Mouse (Mus musculus) bone marrow, adult 2 months (tissue): Measurements from ENCODE around the gene Bnipl. TPM values are rescaled to one million over a fixed set of nuclear protein-coding genes. Genes with fewer than 3 reads are reported as not detected.
"Not testable (repeated sequence)": the region's sequence is repeated elsewhere in the genome, so short reads cannot be mapped to it uniquely, and the experiment has no call there.

ENCODE experiments used
- H3K27ac ChIP-seq: fragments of 200-500 bp; 2 replicates; pipeline ENCODE4 v1.5.1; 2012; ENCODE audit warnings: low read depth, mild to moderate bottlenecking, control low read depth, inconsistent platforms, low read length; ENCODE audit not compliant: control insufficient read depth, poor library complexity, insufficient read depth
- H3K4me1 ChIP-seq: fragments of 200-500 bp; 2 replicates; pipeline ENCODE4 v1.6.1; 2011; ENCODE audit warnings: low read length; ENCODE audit not compliant: control insufficient read depth, insufficient read depth
- H3K4me3 ChIP-seq: fragments of 200-500 bp; replicated peaks from 2 replicates; pipeline ENCODE3; 2011; ENCODE audit warnings: mild to moderate bottlenecking, low read depth, low read length, control low read depth; ENCODE audit not compliant: control insufficient read depth
- CTCF ChIP-seq: fragments of 200-500 bp; IDR thresholded peaks from 2 replicates; pipeline ENCODE4 v1.5.1; 2011; ENCODE audit warnings: low read length, control low read depth; ENCODE audit not compliant: control insufficient read depth, insufficient read depth
- POLR2A ChIP-seq: fragments of 200-500 bp; IDR thresholded peaks from 2 replicates; pipeline ENCODE4 v1.6.1; 2011; ENCODE audit warnings: low read depth, mild to moderate bottlenecking, control low read depth, low read length, borderline replicate concordance; ENCODE audit not compliant: control insufficient read depth
- WGBS: fragments of 180-500 bp; shearing (Covaris S2); methylation state at CpG from one replicate; pipeline ENCODE4 v1.1.7; 2018; 5-methylcytosine and 5-hydroxymethylcytosine counted together
- polyA plus RNA-seq: library from polyadenylated mRNA; stranded (reverse); fragments of >200 nt; gene quantifications from 2 replicates; pipeline ENCODE4 v1.2.4, GENCODE M21; 2011; ENCODE audit warnings: low replicate concordance; ENCODE audit not compliant: missing spikeins, insufficient read depth, insufficient read length

The Bnipl gene
- polyA plus RNA-seq, 1 experiment: 1.7 TPM

DNA sequence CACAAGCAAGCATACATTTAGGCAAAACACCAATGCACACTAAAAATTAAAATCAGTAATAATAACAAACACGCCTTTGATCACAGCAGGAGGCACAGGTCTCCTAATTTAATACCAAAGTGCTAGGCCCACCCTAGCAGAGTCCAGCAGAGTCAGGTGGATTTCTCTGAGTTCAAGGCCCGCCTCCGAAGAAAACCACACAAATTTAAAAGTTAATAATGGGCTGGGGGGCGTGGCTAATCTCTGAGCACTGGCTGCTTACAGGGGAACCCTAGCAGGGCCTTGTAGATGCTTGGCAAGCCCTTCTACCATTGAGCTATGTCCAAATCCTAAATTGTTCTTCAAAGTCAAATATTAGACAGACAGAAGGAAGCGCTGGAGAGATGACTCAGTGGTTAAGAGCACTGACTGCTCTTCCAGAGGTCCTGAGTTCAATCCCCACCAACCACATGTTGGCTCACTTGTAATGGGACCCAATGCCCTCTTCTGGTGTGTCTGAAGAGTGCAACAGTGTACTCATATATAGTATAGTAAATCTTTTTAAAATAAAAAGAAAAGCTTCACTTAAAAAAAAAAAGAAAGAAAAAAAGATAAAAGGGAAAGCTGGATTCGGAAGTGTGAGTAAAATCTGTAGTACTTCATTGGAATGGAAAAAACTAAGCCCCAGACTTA is 32.4 kb downstream of the Bnipl start:
- H3K4me1 ChIP-seq: no peaks in the 10 kb centered on the region
- H3K4me3 ChIP-seq: no peak overlapping the region
- H3K27ac ChIP-seq: no peak overlapping the region; the same call in 1 of the 2 replicates
- no peak for TF ChIP-seq POLR2A
- no peak for TF ChIP-seq CTCF
- WGBS: 48% methylated on average over 6 of the region's 6 CpGs

DNA sequence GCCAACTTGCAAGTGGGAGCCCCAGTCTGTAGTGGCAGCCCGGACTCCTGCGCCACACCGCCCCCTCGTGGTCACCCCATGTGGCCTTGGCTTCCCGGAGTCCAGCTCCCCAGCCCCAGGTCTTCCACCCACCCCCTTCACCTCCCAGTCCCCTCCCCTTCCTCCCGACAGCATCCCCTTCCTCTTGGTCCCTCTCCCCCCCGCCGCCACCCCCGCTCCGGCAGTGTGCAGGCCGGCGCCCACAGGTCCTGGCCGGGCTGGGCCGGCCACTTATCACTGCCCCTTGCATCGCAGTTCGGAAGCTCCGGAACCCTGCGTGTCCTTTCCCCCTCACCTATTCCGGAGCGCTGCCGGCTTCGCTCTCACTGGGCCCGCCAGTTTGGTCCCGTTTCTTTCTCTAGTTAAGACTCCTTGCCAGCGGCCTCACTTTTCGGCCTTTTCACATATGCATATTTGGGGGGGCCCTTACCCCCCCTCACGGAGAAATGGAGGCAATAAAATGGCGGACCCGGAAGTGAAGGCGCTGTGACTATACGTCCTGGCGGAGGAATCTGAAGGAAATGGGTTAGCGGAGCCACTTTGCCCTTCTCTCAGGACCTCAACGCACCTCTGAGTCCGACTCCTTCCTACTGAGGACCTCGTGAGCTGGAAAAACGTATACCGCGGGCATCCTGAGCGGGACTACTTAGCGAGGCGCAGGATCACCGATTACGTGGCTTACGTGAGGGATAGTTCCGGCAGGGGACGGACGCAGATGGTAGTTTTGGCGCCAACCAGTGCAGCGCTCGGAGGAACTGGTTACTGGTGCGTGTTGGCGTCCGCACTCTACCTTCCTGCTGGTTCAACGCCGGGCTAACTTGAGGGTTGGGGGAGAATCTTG is 33.5 kb downstream of the Bnipl start, which contains the start of gene Gabpb2:
Gene Gabpb2 (minus strand): TSS at position 662 of the 880 bp plus-strand sequence.
- no peaks in the 10 kb centered on the region for H3K4me1 ChIP-seq
- WGBS: under 1% methylated on average over 56 of the region's 56 CpGs
- TF ChIP-seq CTCF (peak; percentile 91), POLR2A (peak; percentile 93)

DNA sequence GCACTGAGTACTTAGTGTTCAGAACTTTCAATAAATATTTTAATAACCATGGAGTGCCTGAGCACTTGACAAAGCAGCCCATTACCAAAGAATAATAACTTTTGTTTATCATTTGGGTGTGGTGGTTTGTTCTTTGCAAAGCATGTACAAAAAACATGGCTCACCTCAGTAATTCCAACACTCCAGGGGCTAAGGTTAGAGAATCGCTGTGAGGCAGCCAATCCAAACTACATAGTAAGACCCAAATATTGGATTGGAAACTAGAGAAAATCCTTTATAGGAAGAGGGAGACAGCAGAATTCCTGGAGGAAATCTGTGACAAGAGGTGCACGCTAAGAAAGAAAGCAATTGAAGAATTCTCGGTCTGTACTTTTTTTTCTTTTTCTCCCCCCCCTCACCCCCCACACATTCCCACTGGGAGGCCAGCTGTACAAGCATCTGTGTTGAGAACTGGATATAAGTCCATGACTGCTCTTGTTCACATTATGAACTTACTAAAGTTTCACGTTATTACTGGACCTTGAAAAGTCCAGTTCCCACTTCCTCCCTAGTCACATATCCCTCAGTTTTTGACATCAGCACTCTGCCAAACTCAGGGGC is 34.2 kb downstream of the Bnipl start:
- H3K27ac ChIP-seq: peak overlapping the region; percentile 3; the same call in 1 of the 2 replicates
- 15% methylated on average over 4 of the region's 4 CpGs for WGBS

More for the DNA sequence above, 33.5 kb downstream of the Bnipl start, which contains the start of gene Gabpb2:
- H3K27ac ChIP-seq: peak within 1 kb of the TSS; percentile 95
- H3K4me3 ChIP-seq: peak within 1 kb of the TSS; percentile 80

DNA sequence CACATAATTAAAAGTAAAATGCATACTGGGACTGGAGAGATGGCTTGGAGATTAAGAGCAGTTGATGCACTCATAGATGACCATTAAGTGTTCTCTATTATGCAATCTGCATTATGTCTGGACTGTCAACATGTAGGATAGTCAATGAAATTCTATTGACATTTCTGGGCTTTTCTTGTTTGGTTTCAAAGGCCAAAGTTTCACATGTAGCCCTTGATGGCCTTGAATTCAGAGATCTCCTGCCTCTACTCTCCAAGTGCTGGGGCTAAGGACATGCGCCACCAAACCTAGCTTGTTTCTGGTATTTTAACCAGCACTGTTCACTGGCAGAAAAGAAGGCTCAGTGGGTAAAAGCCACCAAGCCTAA is 37.4 kb downstream of the Bnipl start:
- no peak for TF ChIP-seq POLR2A
- no peak for TF ChIP-seq CTCF
- no peak overlapping the region for H3K4me3 ChIP-seq
- no peak overlapping the region for H3K27ac ChIP-seq
- H3K4me1 ChIP-seq: no peaks in the 10 kb centered on the region
- 97% methylated on average over 1 of the region's 1 CpGs for WGBS

More for the DNA sequence above, 34.2 kb downstream of the Bnipl start:
- H3K4me1 ChIP-seq: no peaks in the 10 kb centered on the region
- peak overlapping the region; percentile 80 for H3K4me3 ChIP-seq
- TF ChIP-seq CTCF (no peak), POLR2A (no peak)

DNA sequence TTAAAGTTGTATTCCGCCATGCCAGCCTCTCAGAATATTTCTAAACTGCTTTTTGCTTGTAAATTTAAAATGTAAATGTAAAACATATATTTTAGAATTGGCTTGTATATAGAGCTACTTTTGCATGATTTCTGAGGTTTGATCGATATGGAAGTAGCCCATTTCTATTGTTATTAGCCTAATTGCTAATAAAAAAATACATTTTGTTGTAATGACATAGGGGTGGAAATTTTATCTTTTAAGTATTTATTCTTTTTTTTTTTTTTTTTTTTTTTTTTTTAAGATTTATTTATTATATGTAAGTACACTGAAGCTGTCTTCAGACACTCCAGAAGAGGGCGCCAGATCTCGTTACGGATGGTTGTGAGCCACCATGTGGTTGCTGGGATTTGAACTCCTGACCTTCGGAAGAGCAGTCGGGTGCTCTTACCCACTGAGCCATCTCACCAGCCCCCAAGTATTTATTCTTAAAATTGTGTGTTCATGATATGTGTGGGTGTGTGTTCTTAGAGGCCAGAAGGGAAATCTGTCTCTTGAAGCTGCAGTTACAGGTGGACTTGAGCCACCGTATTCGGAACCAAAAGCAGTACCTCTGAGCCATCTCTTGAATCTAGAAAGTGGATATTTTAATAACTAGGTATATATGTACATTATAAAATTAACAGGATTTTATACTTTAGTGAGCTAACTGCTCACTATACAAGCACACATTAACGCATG is 37.9 kb downstream of the Bnipl start:
- 70% methylated on average over 9 of the region's 10 CpGs for WGBS
- not testable (repeated sequence) for H3K4me3 ChIP-seq, H3K27ac ChIP-seq, H3K4me1 ChIP-seq

DNA sequence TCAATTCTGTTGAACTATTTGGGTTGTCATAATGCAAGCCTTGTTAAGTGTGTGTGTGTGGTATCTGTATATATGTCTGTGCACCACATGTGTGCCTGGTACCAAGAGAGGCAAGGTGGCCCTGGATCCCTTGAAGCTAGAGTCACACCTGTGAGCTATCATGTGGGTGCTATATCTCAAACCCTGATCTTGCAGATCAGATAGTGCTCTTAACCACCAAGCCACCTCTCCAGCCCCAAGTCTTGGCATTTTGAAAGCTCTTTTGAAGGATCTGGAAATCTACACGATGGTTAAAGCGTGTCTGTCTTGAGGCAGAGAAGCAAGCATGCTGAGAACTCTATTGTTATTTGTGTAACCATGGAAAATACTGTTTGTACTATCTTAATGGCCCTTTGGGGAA is 40.4 kb downstream of the Bnipl start:
- TF ChIP-seq POLR2A (no peak), CTCF (no peak)
- Histone ChIP-seq H3K4me1 (no peaks in the 10 kb centered on the region), H3K4me3 (no peak overlapping the region), H3K27ac (no peak overlapping the region)
- 81% methylated on average over 2 of the region's 2 CpGs for WGBS

DNA sequence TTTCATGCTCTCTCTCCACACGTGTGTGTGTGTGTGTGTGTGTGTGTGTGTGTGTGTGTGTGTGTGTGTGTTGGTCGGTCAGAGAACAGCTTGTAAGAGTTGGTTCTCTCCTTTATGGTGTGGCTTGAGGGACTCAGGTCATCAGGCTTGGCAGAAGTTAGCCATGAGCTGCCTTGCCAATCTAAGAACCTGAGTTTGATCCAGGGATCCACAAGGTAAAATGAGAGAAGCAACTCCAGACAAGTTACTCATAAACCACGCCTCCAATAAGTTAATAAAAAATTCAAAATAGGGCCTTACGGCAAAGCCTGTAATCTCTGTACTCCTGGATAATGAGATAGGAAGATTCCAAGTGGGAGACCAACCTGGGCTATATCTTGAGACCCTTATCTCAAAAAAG is 42.7 kb downstream of the Bnipl start:
- WGBS: 86% methylated on average over 4 of the region's 4 CpGs
- Histone ChIP-seq H3K27ac (no peak overlapping the region), H3K4me3 (no peak overlapping the region), H3K4me1 (no peaks in the 10 kb centered on the region)
- TF ChIP-seq POLR2A: no peak
- no peak for TF ChIP-seq CTCF

DNA sequence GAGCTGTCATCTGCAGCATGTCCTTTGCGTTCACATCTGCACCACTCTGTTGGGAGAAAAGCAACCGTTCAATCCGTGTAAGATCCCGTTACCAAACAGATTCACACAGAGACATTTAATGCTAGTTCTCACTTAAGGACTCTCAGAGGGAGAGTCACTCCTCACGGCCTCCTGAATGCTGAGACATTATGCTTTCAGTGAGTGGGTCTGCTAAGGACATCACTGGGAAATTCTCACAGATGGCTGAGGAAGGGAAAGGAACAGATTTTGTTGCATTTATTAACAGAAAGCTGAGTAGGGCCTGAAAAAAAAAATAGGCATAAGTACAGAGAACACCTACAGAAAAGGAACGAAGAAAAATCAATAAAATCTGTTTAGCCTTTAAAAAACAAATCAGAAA is 47.1 kb downstream of the Bnipl start:
- TF ChIP-seq POLR2A (no peak), CTCF (no peak)
- 97% methylated on average over 6 of the region's 6 CpGs for WGBS
- Histone ChIP-seq H3K4me1 (no peaks in the 10 kb centered on the region), H3K4me3 (no peak overlapping the region), H3K27ac (no peak overlapping the region)
